Mouse (Mus musculus): ENCODE measurements around the gene Echs1. TPM values are rescaled to one million over a fixed set of nuclear protein-coding genes. Genes with fewer than 3 reads are reported as not detected.

Gene Echs1
- total RNA-seq, 4 experiments from 2014 or later, result 113 to 159 (median 136) TPM

GRCm38 (mm10) chr7:140063092-140063491, 53.2 kb downstream of the Echs1 start:
- DNase-seq (ENCODE audit: low spot score in 2 of 2), result peak; percentile 29 to 48

GRCm38 (mm10) chr7:140062307-140062706, 54.0 kb downstream of the Echs1 start:
- no peak for DNase-seq (ENCODE audit: low spot score in 2 of 2)

GRCm38 (mm10) chr7:140061832-140062130, 54.5 kb downstream of the Echs1 start:
- no peak for DNase-seq (ENCODE audit: low spot score in 2 of 2)

GRCm38 (mm10) chr7:140060936-140061831, 55.1 kb downstream of the Echs1 start:
- DNase-seq (ENCODE audit: low spot score in 2 of 2), result no peak

GRCm38 (mm10) chr7:140059601-140060000, 56.7 kb downstream of the Echs1 start:
- DNase-seq (ENCODE audit: low spot score in 2 of 2), result no peak

- no peak for DNase-seq (ENCODE audit: low spot score in 2 of 2)
Observed at GRCm38 (mm10) chr7:140058528-140058927, 57.7 kb downstream of the Echs1 start.

GRCm38 (mm10) chr7:140057413-140058407, 58.6 kb downstream of the Echs1 start:
- DNase-seq (ENCODE audit: low spot score in 2 of 2), result no peak

Other genes starting within 250 kb of the Echs1 start
- gene Kndc1, start 221.8 kb downstream of the Echs1 start, total RNA-seq (2022), result under 1 TPM in 1 of 4 experiments, not detected in 3; 0.07 TPM
- gene Utf1, start 172.7 kb downstream of the Echs1 start, total RNA-seq (2022), result not detected
- gene 6430531B16Rik, start 137.7 kb downstream of the Echs1 start, total RNA-seq (2022), result not detected
- under 1 TPM in 3 of 4 experiments, not detected in 1; 0.22 to 0.54 (median 0.39) TPM for gene Adam8, start 123.9 kb downstream of the Echs1 start, total RNA-seq (2022)
- gene Zfp511, start 80.1 kb downstream of the Echs1 start, total RNA-seq (2022), result 10 to 100 TPM in 1 of 4 experiments, 1 to 10 TPM in 3; 6.1 to 11.2 (median 8.4) TPM
- 10 to 100 TPM; 19.9 to 22.3 (median 20.9) TPM for gene Tubgcp2, start 79.8 kb downstream of the Echs1 start, total RNA-seq (2022)
- not detected for gene Msx3, start 67.4 kb downstream of the Echs1 start, total RNA-seq (2022)
- gene Caly, start 33.9 kb downstream of the Echs1 start, total RNA-seq (2022), result under 1 TPM; 0.29 to 0.78 (median 0.47) TPM
- gene Prap1, start 23.1 kb downstream of the Echs1 start, total RNA-seq (2022), result not detected
- 10 to 100 TPM; 28.9 to 41.2 (median 36.3) TPM for gene Fuom, start 14.0 kb downstream of the Echs1 start, total RNA-seq (2022)
- 1 to 10 TPM; 1.5 to 4.3 (median 4.1) TPM for gene Paox, start 677 bp downstream of the Echs1 start, total RNA-seq (2022)
- 10 to 100 TPM; 24.2 to 28.0 (median 25.1) TPM for gene Mtg1, start 21.1 kb upstream of the Echs1 start, total RNA-seq (2022)
- under 1 TPM; 0.07 to 0.22 (median 0.16) TPM for gene Sprn, start 38.4 kb upstream of the Echs1 start, total RNA-seq (2022)
- gene Olfr522, start 48.3 kb upstream of the Echs1 start, total RNA-seq (2022), result not detected
- not detected for gene Olfr523, start 56.7 kb upstream of the Echs1 start, total RNA-seq (2022)
- not detected for gene Olfr524, start 89.5 kb upstream of the Echs1 start, total RNA-seq (2022)
- gene Cd163l1, start 101.8 kb upstream of the Echs1 start, total RNA-seq (2022), result not detected
- not detected for gene 5830411N06Rik, start 130.8 kb upstream of the Echs1 start, total RNA-seq (2022)
- not detected for gene Olfr525, start 204.4 kb upstream of the Echs1 start, total RNA-seq (2022)
- not detected for gene Olfr527, start 217.5 kb upstream of the Echs1 start, total RNA-seq (2022)
- gene Olfr60, start 245.2 kb upstream of the Echs1 start, total RNA-seq (2022), result not detected